Mouse (Mus musculus): ENCODE measurements around the gene Zfhx3.

The Zfhx3 gene

DNA sequence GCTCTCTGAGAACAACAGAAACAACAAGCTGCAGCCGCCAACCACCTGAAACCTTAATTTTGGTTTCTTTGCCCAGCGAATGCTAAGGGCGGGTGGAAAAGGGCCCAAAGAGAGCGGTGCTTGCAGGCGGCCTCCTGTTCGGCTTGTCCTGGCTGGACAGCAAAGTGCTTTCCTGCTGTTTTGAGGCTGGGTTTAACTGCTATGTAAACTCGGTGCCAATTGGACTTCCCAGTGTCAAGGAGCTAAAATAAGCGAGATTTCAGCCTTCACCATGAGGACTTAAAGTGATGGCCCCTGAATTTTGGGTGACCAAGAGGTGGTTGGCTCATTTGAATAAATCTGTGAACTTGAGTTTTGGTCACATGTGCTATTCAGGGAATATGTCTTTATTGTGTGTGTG lies 775.1 kb downstream of the Zfhx3 start:
- DNase-seq (ENCODE audit: inconsistent ontology term), result no peak

DNA sequence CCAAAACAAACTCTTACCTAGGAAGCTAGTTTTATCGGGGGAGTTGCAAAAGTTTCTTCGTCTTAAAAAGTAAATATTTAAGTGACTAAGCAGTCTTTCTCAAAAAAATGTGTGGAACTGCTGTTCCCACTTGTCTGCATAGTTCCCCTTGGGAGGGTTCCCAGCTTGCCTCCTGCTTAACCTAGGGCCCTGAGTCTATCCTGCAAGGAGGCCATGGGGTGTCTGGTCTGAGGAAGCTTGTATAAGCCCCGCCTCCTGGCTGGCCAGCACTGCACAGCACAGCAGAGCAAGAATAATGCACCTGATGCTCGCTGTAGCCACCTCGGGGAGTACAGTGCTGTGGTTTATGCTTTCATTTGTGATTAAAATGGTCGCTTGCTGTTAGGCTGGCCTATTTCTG lies 775.6 kb downstream of the Zfhx3 start:
- DNase-seq (ENCODE audit: inconsistent ontology term), result no peak

DNA sequence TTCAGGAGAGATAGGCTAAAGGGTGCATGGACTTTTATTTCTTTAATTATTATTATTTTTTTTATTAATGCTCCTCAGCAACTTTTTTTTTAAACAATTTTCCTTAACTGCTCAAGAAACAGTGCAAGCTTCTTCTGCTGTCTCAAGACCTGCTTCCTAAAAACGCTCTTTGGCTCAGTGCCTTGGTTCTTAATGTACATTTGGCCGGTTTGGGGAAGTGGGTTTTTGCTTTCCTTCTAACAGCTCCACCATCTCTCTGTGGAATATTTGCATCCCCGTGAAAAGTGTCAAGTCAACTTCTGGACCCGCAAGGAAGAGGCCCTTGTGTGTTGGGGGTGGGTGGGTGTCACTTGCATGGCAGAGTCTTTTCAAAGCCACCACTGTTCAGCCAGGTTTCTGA lies 778.4 kb downstream of the Zfhx3 start:
- no peak for DNase-seq (ENCODE audit: inconsistent ontology term)

DNA sequence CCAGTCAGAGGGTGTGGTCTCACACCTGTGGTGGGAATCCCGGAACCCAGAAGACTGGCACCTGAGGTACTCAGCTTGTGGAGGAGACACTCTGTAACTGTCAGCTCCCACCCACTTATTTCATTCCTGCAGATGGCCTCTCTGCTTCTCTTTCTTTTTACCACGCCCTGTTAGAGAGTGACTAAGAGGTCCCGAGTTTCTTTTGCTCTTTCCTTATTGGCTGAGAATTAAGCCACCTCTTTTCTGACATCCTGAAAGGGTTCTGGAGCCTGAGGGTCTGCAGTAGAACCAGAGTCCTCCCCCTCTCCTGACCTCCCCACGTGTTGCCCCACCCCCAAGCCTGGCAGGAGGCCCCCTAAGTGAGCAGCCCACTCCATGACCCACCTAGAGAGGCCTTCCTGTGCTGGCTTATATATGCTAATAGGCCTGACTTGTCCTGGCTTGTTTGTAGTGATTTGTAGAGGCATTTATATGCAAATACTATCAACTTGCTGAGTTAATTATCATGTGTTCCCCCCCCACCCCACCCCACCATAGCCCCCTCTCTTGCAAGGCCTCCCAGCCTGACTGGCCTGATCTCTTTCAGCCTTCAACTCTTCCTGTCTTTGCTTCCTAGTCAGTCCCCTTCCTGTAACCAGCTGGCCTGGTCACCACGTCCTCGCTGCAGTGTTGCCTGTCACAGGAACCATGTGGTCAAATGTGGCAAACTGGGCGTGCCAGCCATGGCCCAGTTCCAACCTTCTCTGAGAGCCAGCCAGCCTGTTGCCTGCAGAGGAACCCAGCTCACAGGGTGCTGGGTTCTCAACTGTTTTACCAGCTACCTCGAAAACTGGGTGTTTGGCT lies 780.4 kb downstream of the Zfhx3 start:
- peak; percentile 73 for DNase-seq (ENCODE audit: inconsistent ontology term)

DNA sequence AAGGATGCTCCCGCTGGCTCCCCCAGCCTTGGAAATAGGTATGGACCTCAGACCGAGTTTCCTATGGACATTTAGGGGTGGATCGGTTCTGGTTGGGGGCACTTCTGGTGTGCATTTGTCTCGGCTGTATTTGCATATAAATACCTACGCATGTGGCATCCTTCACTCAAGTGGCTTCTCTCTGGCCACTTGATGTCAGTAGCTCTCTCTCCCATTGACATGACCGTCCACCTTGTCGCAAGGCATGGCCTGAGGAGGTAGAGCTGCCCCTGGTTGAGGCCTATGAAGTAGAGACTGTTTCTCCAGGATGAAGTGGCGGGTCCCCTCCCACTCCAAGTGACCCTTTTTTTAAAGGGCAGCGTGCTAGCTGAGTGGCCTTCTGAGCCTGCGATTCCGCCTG lies 781.2 kb downstream of the Zfhx3 start:
- no peak for DNase-seq (ENCODE audit: inconsistent ontology term)

DNA sequence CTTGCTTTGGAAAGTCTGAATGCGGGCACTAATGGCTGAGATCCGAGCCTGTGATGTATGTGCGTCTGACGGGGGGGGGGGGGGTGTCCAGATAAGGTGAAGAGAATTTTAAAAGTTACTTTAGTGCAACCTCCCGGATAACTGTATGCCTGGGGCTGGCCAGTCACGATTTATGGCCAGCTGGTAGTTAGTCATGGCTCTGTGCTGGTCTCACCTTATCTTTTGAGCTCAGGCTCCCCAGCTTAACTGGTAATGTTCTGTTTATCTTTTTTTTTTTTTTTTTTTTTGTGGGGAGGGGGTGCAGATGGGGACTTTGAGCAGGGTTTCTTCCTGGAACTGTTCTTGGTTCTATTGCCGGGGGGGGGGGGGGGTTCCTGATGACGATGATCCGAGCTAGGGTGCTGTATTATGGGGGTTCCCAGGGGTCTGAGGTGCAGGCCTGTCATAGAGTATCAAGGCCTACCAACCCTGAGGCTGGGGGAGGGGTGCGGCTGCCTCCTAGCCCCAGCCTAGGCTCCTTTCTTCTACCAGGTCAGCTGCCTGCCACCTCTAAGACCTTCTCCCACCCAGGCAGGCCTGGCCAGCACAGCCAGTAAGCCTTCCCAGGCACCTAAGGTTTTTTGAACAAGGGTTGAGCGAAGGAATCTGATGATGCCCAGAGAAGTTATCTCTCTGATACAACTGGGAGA lies 782.5 kb downstream of the Zfhx3 start:
- no peak for DNase-seq (ENCODE audit: inconsistent ontology term)

DNA sequence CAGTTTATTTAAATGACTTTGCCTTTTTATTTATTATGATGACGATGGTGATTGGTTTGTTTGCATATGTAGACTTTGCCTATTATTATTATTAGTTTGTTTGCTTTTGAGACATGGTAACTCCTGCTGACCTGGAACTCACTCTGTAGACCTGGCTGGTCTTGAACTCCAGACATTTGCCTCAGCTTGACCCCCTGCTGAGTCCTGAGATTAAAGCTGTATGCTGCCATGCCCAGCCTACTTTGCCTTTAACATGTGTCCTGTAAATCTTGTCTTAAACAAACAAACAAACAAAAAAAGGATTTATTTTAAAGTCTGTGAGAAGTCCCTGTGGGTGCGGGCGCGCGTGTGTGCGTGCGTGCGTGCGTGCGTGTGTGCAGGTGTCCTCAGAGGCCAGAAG lies 783.2 kb downstream of the Zfhx3 start:
- no peak for DNase-seq (ENCODE audit: inconsistent ontology term)

DNA sequence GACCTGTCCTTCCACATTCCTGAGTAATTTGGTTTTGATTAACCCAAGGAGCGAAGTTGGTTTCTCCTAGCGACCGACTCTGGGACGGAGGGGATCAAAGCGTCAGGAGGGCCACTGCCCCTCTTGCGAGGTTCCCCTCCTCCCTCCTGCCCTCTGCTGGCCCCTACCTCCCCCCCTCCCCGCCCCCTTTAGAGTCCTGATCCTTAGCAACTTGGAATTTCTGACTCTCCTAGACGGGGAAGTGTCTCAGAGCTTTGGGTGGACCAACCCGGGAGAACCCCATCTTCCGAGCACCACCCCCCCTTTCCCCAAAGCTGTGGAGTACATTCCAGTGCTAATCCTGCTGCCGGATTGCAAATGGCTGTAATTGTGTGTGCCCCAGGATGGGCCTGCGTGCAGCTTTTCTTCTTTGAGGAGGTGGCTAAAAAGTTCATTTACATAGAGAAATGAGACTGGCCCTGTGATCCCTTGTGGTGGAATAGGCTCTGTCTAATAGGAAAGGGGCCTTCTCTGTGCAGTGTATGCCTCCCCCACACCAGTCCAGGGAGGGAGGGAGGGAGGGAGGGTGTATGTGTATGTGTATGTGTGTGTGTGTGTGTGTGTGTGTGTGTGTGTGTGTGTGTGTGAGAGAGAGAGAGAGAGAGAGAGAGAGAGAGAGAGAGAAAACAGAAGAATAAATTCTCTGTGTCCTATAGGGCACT lies 784.2 kb downstream of the Zfhx3 start:
- no peak for DNase-seq (ENCODE audit: inconsistent ontology term)

DNA sequence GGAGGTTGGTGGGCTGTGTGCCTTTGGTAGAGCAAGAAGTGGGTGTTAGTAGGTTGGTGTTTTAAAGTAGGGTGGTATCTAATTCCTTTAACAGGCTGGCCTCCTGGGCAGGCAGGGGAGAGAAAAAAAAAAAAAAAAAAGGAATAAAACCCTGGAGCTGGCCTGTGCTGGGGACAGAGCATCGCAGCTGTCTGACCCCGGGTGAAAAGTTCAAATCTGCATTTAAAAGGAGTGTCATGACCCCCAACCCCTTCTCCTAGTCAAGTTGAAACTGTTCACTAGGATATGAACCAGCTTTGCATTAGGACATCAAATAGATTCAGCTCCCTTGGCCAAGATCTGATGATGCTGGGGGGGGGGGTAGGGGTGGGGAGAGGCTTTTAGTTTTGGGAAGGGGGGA lies 786.7 kb downstream of the Zfhx3 start:
- DNase-seq (ENCODE audit: inconsistent ontology term), result no peak

DNA sequence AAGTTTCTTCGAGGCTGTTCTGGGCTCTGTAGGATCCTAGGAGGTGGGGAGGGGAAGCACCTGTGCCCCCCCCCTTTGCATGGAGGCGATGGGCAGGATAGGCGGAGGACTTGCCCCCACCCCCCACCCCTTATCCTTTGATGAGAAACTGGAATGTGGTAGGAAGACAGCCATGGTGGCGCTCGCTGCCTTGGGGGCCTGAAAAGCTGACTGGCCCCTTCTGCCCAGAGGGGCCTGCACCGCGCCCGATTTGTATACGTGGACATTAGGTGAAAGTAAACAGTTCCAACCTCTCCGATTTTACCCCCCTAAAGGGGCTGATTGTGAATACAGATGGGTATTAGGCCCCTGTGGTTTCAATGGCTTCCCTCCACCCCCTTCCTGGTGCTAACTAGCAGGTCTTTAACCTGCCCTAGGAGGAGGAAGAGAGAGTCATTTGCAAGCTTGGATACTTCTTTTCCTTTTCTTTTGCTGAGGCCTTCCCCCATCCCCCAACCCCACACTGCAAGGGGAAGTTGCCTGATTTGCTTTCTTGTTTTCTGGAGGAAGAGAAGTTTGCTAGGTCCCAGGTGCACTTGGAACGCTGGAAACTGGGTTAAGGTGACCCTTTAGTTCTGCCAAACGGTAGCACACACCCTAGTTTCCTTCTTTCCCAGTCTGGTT lies 787.4 kb downstream of the Zfhx3 start:
- DNase-seq (ENCODE audit: inconsistent ontology term), result no peak

DNA sequence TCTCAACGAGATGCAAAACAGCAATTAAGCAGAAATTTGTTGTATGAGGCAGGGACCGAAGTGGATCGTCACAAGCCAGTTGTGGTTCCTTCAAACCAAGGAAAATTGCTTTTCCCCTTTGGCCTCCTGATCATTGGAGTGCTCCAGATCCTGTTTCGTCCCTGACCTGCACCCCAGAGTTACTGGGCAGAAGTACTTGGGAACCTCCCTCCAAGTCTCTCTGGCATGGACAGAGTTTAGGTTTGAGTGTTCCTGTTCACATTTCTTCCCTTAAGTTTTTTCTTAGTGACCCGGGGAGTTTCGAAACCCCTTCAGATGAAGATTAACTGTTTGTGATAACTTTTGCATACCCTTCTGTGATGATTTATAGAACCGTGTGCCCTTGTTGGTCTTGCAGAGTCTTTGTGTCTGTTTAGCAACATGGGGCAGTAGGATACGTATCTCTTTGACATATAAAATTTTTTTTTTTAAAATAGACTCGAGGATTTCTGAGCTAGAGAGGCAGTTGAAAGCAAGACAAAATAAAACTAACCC lies 788.5 kb downstream of the Zfhx3 start:
- DNase-seq (ENCODE audit: inconsistent ontology term), result no peak

DNA sequence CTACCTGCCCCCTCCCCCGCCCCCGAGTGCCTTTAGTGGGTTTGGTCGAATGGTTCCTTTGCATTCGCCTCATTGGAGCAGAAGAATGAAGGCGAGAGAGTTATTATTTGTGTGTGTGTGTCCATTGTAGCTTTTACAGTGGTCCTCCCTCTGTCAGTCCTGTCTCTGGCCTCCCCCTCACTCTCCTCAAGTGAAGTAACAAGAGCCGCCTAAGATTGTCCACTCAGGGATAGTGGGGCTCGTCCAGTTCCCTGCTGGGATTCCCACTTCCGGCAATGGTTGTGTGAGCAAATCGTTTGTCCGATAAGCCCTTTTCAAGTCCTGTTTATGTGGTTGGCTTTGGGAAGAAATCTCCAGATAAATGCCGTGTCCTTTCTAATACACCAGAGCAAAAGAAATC lies 790.1 kb downstream of the Zfhx3 start:
- no peak for DNase-seq (ENCODE audit: inconsistent ontology term)

DNA sequence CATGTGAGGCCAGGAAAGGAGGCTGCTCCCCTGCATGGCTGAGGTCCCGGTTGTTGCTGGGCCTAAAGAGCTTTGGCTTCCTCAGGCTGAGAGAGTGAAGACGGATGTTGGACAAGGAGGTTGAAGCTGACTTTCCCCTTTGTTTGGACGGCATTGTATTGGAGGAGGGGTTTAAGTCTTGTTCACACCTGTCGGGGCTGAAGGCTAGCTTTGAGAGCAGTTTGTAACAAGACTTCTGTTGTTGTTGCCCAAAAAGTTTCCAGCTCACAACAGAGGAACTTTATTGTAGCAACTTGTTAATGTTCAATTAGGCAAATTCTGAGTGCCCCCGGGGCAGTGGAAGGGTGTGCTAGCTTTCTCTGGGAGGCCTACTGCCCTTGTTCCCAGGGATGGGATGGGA lies 790.9 kb downstream of the Zfhx3 start:
- no peak for DNase-seq (ENCODE audit: inconsistent ontology term)

DNA sequence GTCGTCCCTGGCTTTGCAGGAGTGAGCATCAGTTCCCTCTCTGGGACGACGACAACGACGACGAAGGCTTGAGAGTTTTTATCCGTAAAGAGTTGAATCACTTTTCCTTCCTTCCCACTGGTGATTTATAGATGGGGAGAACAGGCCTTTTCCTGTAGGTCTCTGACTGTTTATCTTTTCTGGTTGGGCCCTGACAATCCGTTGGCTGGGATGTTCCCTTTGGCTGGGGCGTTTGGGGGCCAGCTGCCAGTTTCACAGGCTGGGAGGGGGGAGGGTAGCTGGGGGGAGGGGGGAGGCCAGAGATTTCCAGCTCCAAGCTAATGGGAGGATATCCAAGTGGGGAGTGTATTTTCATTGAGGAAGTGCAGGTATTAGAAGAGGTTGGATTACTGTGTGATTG lies 794.0 kb downstream of the Zfhx3 start:
- no peak for DNase-seq (ENCODE audit: inconsistent ontology term)

DNA sequence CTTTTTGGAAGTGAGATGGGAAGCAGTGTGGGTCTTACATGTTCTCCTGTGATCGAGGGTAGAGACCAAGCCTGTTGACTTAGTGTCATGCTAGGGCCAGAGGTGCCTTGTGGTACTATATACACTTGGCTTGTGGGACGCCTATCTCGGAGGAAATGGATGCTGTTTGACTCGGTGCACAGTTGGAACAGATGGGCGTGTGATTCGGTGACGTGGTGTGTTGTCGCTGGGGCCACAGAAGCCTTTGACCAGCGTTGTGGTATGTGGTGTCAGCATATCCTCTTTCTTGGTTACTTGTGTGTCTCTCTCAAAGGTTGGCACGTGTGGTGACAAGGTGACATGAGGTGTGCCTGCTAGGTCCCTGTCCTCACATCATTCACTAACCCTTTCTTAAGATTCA lies 795.7 kb downstream of the Zfhx3 start:
- no peak for DNase-seq (ENCODE audit: inconsistent ontology term)

DNA sequence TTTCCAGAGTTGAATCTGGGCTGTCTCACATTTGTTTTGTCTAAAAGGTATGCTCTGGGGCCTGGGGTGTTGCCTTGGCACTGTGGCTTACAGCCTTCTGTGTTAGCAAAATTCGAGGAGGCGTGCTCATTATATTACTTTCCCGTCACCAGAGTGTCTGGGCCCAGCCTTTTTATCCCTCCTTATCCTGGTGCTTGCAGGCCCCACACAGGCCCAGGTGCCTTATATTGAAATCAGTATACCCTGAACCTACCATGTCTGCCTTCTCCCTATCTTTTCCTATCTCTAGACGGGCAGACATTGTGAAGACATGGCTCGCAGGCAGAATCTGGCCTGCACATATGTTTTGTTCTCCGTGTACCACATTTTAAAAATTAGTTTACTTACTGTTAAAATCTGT lies 797.1 kb downstream of the Zfhx3 start:
- no peak for DNase-seq (ENCODE audit: inconsistent ontology term)

DNA sequence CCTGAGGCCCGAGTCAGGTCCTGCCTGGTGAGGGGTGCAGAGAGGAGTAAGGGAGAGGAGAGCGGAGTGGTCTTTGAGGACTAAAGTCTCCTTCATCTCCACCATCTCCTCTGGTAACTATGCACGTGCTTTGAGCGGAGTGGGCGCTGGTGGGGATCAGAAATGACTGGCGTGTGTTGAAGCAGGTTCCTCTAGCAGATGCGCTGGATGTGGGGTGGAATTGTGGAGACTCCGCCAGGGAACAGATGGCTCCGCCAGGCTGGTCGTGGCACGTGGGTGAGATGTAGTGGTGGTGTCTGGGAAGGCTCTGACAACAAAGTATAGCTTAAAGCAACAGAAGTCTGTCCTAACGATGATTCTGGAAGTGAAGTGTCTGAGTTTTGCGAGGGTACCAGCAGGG lies 798.0 kb downstream of the Zfhx3 start:
- DNase-seq (ENCODE audit: inconsistent ontology term), result no peak

DNA sequence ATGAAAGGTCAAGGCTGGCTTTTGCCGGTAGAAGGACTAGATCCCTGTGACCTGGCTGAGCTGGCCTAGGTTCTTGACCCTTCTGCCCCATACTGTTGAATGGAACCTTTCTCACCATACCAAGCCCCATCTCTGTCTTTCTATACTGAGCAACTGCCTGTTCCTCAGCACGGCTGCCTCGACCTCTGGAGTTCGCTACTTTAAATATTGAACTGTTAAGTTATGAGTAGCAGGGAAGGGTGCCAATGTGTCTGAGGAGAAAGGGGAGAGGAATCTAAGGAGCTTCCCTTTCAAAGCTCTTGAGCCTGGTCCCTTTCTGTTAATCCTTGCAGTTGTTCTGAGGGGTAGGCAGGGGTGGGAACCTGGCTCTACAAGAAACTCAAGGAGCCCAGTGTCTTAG lies 799.2 kb downstream of the Zfhx3 start:
- no peak for DNase-seq (ENCODE audit: inconsistent ontology term)

DNA sequence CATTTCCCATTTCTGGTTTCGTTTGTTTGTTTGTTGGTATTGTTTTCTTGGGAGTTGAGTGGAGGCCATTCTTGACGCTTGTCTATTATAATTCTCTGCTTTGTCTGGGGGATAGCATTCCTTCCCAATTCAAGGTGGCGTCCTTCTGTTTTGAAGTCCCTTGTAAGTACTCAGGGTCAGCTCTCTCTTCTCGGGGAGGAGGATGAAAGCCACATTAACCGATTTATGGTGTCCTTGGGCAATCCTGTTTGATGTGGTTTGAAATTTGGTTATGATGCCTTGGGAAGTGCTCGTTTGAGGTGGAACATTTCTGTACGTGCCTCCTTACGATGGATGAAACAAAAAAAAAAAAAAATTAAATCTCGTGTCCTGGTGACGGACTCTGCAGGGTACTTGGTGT lies 800.0 kb downstream of the Zfhx3 start:
- no peak for DNase-seq (ENCODE audit: inconsistent ontology term)

DNA sequence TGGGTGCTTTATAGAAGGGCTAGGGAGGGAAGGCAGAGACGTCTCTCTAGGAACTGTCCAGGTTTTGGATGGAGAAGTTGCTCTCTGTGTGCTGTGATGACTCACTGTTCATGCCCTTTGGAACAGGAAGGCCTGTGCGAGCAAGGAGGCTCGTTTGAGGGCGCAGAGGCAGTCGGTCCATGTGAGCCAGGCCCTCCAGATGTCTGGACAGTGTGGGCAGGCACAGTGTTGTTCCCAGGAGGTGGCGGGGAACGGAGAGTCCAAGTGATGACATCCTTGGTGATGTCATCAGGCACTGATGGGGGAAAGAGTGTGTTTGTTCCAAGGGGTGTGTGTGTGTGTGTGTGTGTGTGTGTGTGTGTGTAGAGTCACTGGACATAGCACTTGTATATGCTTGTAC lies 800.8 kb downstream of the Zfhx3 start:
- DNase-seq (ENCODE audit: inconsistent ontology term), result peak; percentile 45

DNA sequence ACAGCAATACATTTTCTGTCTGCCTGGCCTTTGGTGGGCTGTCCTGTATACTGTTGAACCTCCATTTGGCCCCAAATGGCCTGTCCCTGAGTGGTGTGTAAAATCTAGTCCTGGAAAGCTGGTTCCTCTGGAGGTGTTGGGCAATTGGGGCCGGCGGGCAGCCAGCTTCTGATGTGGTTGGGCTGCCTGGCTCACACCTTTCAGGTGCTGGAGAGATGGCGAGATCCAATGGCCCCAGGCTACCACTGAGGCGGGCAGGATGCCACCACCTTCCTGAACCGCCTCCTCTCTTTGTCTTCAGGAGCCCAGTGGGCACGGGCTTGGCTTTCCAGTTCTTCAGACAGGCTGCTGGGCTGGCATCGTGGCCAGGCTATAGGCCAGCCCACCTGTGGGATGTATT lies 803.1 kb downstream of the Zfhx3 start:
- no peak for DNase-seq (ENCODE audit: inconsistent ontology term)

DNA sequence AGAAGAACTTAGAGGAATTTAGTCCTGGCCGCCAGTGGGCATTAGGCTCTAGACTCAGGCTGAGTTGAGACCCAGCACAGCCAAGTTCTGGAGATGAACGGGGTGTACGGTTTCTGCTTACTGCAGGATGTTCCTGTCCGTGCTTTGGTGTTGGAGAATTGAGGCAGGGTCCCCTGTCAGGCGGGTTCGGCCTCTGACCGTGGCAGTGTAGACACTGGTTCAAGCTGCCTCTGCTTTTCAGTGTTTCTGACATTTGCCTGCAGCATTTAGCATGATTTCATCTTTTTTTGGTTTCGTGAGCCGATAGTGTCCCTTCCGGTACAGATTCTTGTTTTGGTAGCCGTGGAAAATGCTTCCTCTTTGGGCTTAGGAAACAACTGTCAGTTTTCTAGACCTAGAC lies 805.7 kb downstream of the Zfhx3 start:
- DNase-seq (ENCODE audit: inconsistent ontology term), result no peak
